In genomic region chr2:145680762-145681161, GRCm38 (mm10) we compare ENCODE assay signal across 20 mouse cellular contexts. TPM values are rescaled to one million over a fixed set of nuclear protein-coding genes. Genes with fewer than 3 reads are reported as not detected.
DNase-seq lines count a peak whose midpoint lies in the region; ATAC-seq and TF ChIP-seq lines count a peak whose summit lies in the region.
"Had no signal": no experiment of that assay in that cellular context is flagged by ENCODE, and none has a peak within 500 bp of the region (broad histone marks: within the 10 kb centered on the region; RNA-seq: fewer than 3 reads in every experiment).

No protein-coding gene starts in this region.

- H3K36me3 ChIP-seq in lung, postnatal 0 days (ENCODE audit: insufficient read depth, low read length), result no peaks in the 10 kb centered on the region
- H3K36me3 ChIP-seq in hindbrain, embryonic 13.5 days, result 0 out of 2 replicates have a peak, but pooled peaks cover 3% of the 10 kb centered on the region
- H3K36me3 ChIP-seq in hindbrain, embryonic 12.5 days, result no peaks in the 10 kb centered on the region
- H3K36me3 ChIP-seq: neural tube, embryonic 13.5 days had no signal

- no peak overlapping the region for H3K4me2 ChIP-seq in lung, postnatal 0 days (replicated peaks; ENCODE audit: low read depth, low read length)
- H3K4me2 ChIP-seq in hindbrain, embryonic 13.5 days, result no peak overlapping the region
- no peak overlapping the region for H3K4me2 ChIP-seq in hindbrain, embryonic 12.5 days (replicated peaks)
- H3K4me2 ChIP-seq: forebrain, embryonic 13.5 days; neural tube, embryonic 13.5 days had no signal

- peak overlapping the region; percentile 51; the same call in 1 of the 2 replicates for H3K27ac ChIP-seq in lung, postnatal 0 days (ENCODE audit: low read length)
- H3K27ac ChIP-seq in hindbrain, embryonic 13.5 days, result no peak overlapping the region
- no peak overlapping the region for H3K27ac ChIP-seq in hindbrain, embryonic 12.5 days
- H3K27ac ChIP-seq: forebrain, embryonic 13.5 days; heart, adult 2 months; neural tube, embryonic 13.5 days had no signal

- DNase-seq in kidney, adult 9 months, result peak; percentile 54
- DNase-seq in kidney, adult 8-10 months, result no peak
- no peak for DNase-seq in lung, postnatal 0 days (ENCODE audit: low spot score)
- DNase-seq in lung, postnatal 14 days, result no peak
- DNase-seq in kidney, postnatal 14 days, result peak; percentile 30
- DNase-seq: B cell, adult 2 months; cerebellum, adult 2 months; cerebellum, postnatal 36 days; gastrocnemius, postnatal 14 days; heart, adult 2 months; left cerebral cortex, postnatal 4 days; lung, adult 2 months; midbrain, embryonic 14.5 days; spleen, adult 18-20 months had no signal

- no peak overlapping the region for H3K9ac ChIP-seq in lung, postnatal 0 days (replicated peaks; ENCODE audit: low read depth)
- H3K9ac ChIP-seq in hindbrain, embryonic 13.5 days, result no peak overlapping the region
- H3K9ac ChIP-seq in hindbrain, embryonic 12.5 days, result no peak overlapping the region
- H3K9ac ChIP-seq: forebrain, embryonic 13.5 days; neural tube, embryonic 13.5 days had no signal

- 63% methylated on average over 9 of the region's 9 CpGs for WGBS in lung, postnatal 0 days
- whole genome bisulfite sequencing in hindbrain, embryonic 13.5 days, result 86% methylated on average over 9 of the region's 9 CpGs
- WGBS in hindbrain, embryonic 12.5 days, result 85% methylated on average over 9 of the region's 9 CpGs

- H3K4me1 ChIP-seq in lung, postnatal 0 days (ENCODE audit: insufficient read depth, low read depth, low read length), result peaks cover 19% of the 10 kb centered on the region; the same call in 1 of the 2 replicates
- peaks cover 18% of the 10 kb centered on the region for H3K4me1 ChIP-seq in hindbrain, embryonic 13.5 days (replicated peaks)
- H3K4me1 ChIP-seq in hindbrain, embryonic 12.5 days, result peaks cover 11% of the 10 kb centered on the region

- H3K4me3 ChIP-seq in lung, postnatal 0 days (ENCODE audit: low read depth, low read length), result no peak overlapping the region
- H3K4me3 ChIP-seq in hindbrain, embryonic 13.5 days, result no peak overlapping the region
- no peak overlapping the region for H3K4me3 ChIP-seq in hindbrain, embryonic 12.5 days
- H3K4me3 ChIP-seq: erythroblast, embryonic 14.5 days; forebrain, embryonic 13.5 days; heart, adult 2 months; megakaryocyte, embryonic 14.5 days; neural tube, embryonic 13.5 days had no signal

- TF ChIP-seq EP300 in lung, postnatal 0 days (IDR thresholded peaks at IDR 0.05), result no peak

- no peaks in the 10 kb centered on the region for H3K27me3 ChIP-seq in lung, postnatal 0 days (replicated peaks; ENCODE audit: insufficient read depth, low read length)
- no peaks in the 10 kb centered on the region for H3K27me3 ChIP-seq in hindbrain, embryonic 13.5 days
- H3K27me3 ChIP-seq in hindbrain, embryonic 12.5 days, result no peaks in the 10 kb centered on the region
- H3K27me3 ChIP-seq: forebrain, embryonic 13.5 days; neural tube, embryonic 13.5 days had no signal

- ATAC-seq in lung, postnatal 0 days, result no peak
- ATAC-seq in hindbrain, embryonic 13.5 days (ENCODE audit: low FRiP score), result no peak
- no peak for ATAC-seq in hindbrain, embryonic 12.5 days (ENCODE audit: low FRiP score)
- ATAC-seq: forebrain, embryonic 13.5 days had no signal

- H3K9me3 ChIP-seq in lung, postnatal 0 days (ENCODE audit: low read length), result no peaks in the 10 kb centered on the region
- H3K9me3 ChIP-seq in hindbrain, embryonic 13.5 days, result no peaks in the 10 kb centered on the region
- no peaks in the 10 kb centered on the region for H3K9me3 ChIP-seq in hindbrain, embryonic 12.5 days (replicated peaks)
- H3K9me3 ChIP-seq: forebrain, embryonic 13.5 days had no signal

- no peak for TF ChIP-seq CTCF in lung, postnatal 0 days (IDR thresholded peaks at IDR 0.05)

RNA-seq across cellular contexts. Expression of gene Rin2, which starts 5.7 kb away (rescaled TPM):
- 50.3 and 55.2 TPM in 2 replicates for polyA plus RNA-seq in lung, postnatal 0 days (2015; fragmentation: Nextera tagmentation; extraction: Ambion mirVana)
- polyA plus RNA-seq in hindbrain, embryonic 13.5 days (2015; fragmentation: Nextera tagmentation; extraction: Ambion mirVana), result 14.7 and 15.4 TPM in 2 replicates
- 21.4 and 29.2 TPM in 2 replicates for polyA plus RNA-seq in hindbrain, embryonic 12.5 days (2016; fragmentation: Nextera tagmentation; extraction: Ambion mirVana)

Comparison
In these comparisons a context has a peak if more than half of its experiments do, and no peak if none do; other contexts are left out.
1. DNase-seq: peak in kidney, adult 9 months (single experiment) and kidney, postnatal 14 days (single experiment); none in kidney, adult 8-10 months (0 of 2), lung, postnatal 0 days (single experiment) and lung, postnatal 14 days (single experiment).